Mouse (Mus musculus) liver, embryonic 14.5 days (tissue): ENCODE results near the gene Yeats4. TPM values are rescaled to one million over a fixed set of nuclear protein-coding genes. Genes with fewer than 3 reads are reported as not detected.

ENCODE experiments used
- ATAC-seq: fragments of 200-750 bp; cut with Nextera tagmentation; 2 replicates; pipeline ENCODE4 v1.8.0; 2017; ENCODE audit warnings: moderate number of reproducible peaks, mild to moderate bottlenecking, moderate library complexity; ENCODE audit not compliant: insufficient read depth
- DNase-seq, 3 experiments: peaks; one replicate each; pipeline ENCODE4 v3.0.0-alpha.2; 2012 to 2013; ENCODE audit warnings: low read depth in 3 of 3, low spot score in 3 of 3
- H3K27ac ChIP-seq: fragments of 300-500 bp; sonication (generic); 2 replicates; pipeline ENCODE4 v1.5.1; 2014; ENCODE audit warnings: moderate library complexity, mild to moderate bottlenecking, control low read depth, inconsistent platforms
- H3K27me3 ChIP-seq: fragments of 300-500 bp; sonication (generic); 2 replicates; pipeline ENCODE4 v1.6.1; 2014; ENCODE audit warnings: mild to moderate bottlenecking, low read length, moderate library complexity; ENCODE audit not compliant: control insufficient read depth, insufficient read depth
- H3K36me3 ChIP-seq: fragments of 300-500 bp; sonication (generic); replicated peaks from 2 replicates; pipeline ENCODE4 v1.6.1; 2014; ENCODE audit warnings: low read depth; ENCODE audit not compliant: control insufficient read depth, insufficient read depth
- H3K4me1 ChIP-seq, 2 experiments: fragments of 200-500 bp in 1 of 2; fragments of 300-500 bp in 1 of 2; sonication (generic) in 1 of 2; replicated peaks; 2 replicates each; pipeline ENCODE4 v1.6.1; 2012 to 2014; ENCODE audit warnings: antibody characterized with exemption in 1 of 2, inconsistent platforms in 1 of 2, low read length in 1 of 2; ENCODE audit not compliant: control insufficient read depth in 2 of 2, insufficient read depth in 2 of 2
- H3K4me2 ChIP-seq: fragments of 300-500 bp; sonication (generic); 2 replicates; pipeline ENCODE4 v1.6.1; 2014; ENCODE audit warnings: low read depth, mild to moderate bottlenecking, control low read depth, moderate library complexity
- H3K4me3 ChIP-seq, 2 experiments: fragments of 200-500 bp in 1 of 2; fragments of 300-500 bp in 1 of 2; sonication (generic) in 1 of 2; 2 replicates each; pipeline ENCODE4 v1.5.1; 2012 to 2014; ENCODE audit warnings: low read depth in 2 of 2, low read length in 2 of 2, mild to moderate bottlenecking in 2 of 2, control low read depth in 1 of 2, inconsistent platforms in 1 of 2, moderate library complexity in 1 of 2; ENCODE audit not compliant: insufficient read depth in 1 of 2
- H3K9ac ChIP-seq: fragments of 300-500 bp; sonication (generic); replicated peaks from 2 replicates; pipeline ENCODE4 v1.6.1; 2014; ENCODE audit warnings: mild to moderate bottlenecking, control low read depth, moderate library complexity
- H3K9me3 ChIP-seq: fragments of 300-500 bp; sonication (generic); 2 replicates; pipeline ENCODE4 v1.6.1; 2016; ENCODE audit warnings: low read length, mixed read lengths; ENCODE audit not compliant: control insufficient read depth
- CTCF ChIP-seq: IDR thresholded peaks from 2 replicates; pipeline ENCODE4 v1.5.1; 2016; ENCODE audit warnings: antibody characterized with exemption, low read depth, control low read depth
- EP300 ChIP-seq: IDR thresholded peaks from 2 replicates; pipeline ENCODE4 v1.6.1; 2016; ENCODE audit warnings: antibody characterized with exemption, low read depth
- WGBS: fragments of 180-500 bp; shearing (Covaris S2); extraction: QIAGEN DNeasy Blood & Tissue Kit; methylation state at CpG from one replicate; pipeline ENCODE4 v1.1.7; 2014; ENCODE audit not compliant: insufficient replicate concordance; 5-methylcytosine and 5-hydroxymethylcytosine counted together
- polyA plus RNA-seq, 2 experiments: library from polyadenylated mRNA; depleted of rRNA in 1 of 2; stranded (reverse) in 1 of 2; unstranded in 1 of 2; fragments of >200 nt; fragmentation: Nextera tagmentation in 1 of 2; extraction: Ambion mirVana in 1 of 2; gene quantifications; 2 replicates each; pipeline versions ENCODE4 v1.2.1 to v1.2.3; 2012 to 2014

Yeats4 gene
- polyA plus RNA-seq, 2 experiments, result 36.1 to 42.0 TPM

GRCm38 (mm10) chr10:117195748-117196147 is 28.6 kb downstream of the Yeats4 start:
- H3K9ac ChIP-seq, result no peak overlapping the region
- H3K9me3 ChIP-seq, result no peaks in the 10 kb centered on the region
- no peak for ATAC-seq
- no peaks in the 10 kb centered on the region for H3K27me3 ChIP-seq
- TF ChIP-seq EP300, result no peak
- no peak for TF ChIP-seq CTCF
- 68% methylated on average over 4 of the region's 4 CpGs for WGBS
- no peak overlapping the region for H3K27ac ChIP-seq
- H3K4me1 ChIP-seq, result no peaks in the 10 kb centered on the region; a peak in 1 of 4 replicates
- H3K4me3 ChIP-seq, result no peak overlapping the region
- no peaks in the 10 kb centered on the region for H3K36me3 ChIP-seq
- no peak for DNase-seq
- no peak overlapping the region for H3K4me2 ChIP-seq

GRCm38 (mm10) chr10:117195005-117195404 is 29.3 kb downstream of the Yeats4 start:
- TF ChIP-seq EP300 (no peak), CTCF (no peak)
- H3K4me3 ChIP-seq, result no peak overlapping the region
- no peaks in the 10 kb centered on the region; a peak in 1 of 4 replicates for H3K4me1 ChIP-seq
- H3K9me3 ChIP-seq, result no peaks in the 10 kb centered on the region
- H3K36me3 ChIP-seq, result no peaks in the 10 kb centered on the region
- WGBS, result 80% methylated on average over 12 of the region's 12 CpGs
- H3K9ac ChIP-seq, result no peak overlapping the region
- H3K4me2 ChIP-seq, result no peak overlapping the region
- H3K27ac ChIP-seq, result no peak overlapping the region
- ATAC-seq (no peak), DNase-seq (no peak)
- H3K27me3 ChIP-seq, result no peaks in the 10 kb centered on the region

- H3K9ac ChIP-seq, result no peak overlapping the region
- H3K27ac ChIP-seq, result no peak overlapping the region
- H3K4me2 ChIP-seq, result no peak overlapping the region
- no peaks in the 10 kb centered on the region for H3K27me3 ChIP-seq
- H3K36me3 ChIP-seq, result no peaks in the 10 kb centered on the region
- H3K4me1 ChIP-seq, result no peaks in the 10 kb centered on the region; a peak in 1 of 4 replicates
- WGBS, result 72% methylated on average over 5 of the region's 5 CpGs
- no peak overlapping the region for H3K4me3 ChIP-seq
- no peaks in the 10 kb centered on the region for H3K9me3 ChIP-seq
- ATAC-seq (no peak), DNase-seq (no peak)
- TF ChIP-seq CTCF, result no peak
- TF ChIP-seq EP300, result no peak
Observed at GRCm38 (mm10) chr10:117193364-117193763, 30.9 kb downstream of the Yeats4 start.

GRCm38 (mm10) chr10:117185399-117186089 is 38.8 kb downstream of the Yeats4 start:
- H3K27ac ChIP-seq, result no peak overlapping the region
- peaks cover 7 to 15% of the 10 kb centered on the region in 2 experiments for H3K4me1 ChIP-seq
- DNase-seq, result no peak
- H3K27me3 ChIP-seq, result no peaks in the 10 kb centered on the region
- 42% methylated on average over 9 of the region's 9 CpGs for WGBS
- ATAC-seq, result no peak
- no peak overlapping the region for H3K9ac ChIP-seq
- TF ChIP-seq CTCF (no peak), EP300 (no peak)
- H3K4me2 ChIP-seq, result no peak overlapping the region
- no peaks in the 10 kb centered on the region for H3K9me3 ChIP-seq
- no peak overlapping the region for H3K4me3 ChIP-seq
- no peaks in the 10 kb centered on the region for H3K36me3 ChIP-seq

- H3K4me1 ChIP-seq, result peaks cover 7 to 15% of the 10 kb centered on the region in 2 experiments
- DNase-seq (no peak), ATAC-seq (no peak)
- H3K27me3 ChIP-seq, result no peaks in the 10 kb centered on the region
- H3K4me3 ChIP-seq, result no peak overlapping the region
- no peak overlapping the region for H3K4me2 ChIP-seq
- H3K9ac ChIP-seq, result no peak overlapping the region
- H3K27ac ChIP-seq, result no peak overlapping the region
- no peaks in the 10 kb centered on the region for H3K36me3 ChIP-seq
- no peaks in the 10 kb centered on the region for H3K9me3 ChIP-seq
- TF ChIP-seq CTCF (no peak), EP300 (no peak)
- 25% methylated on average over 3 of the region's 3 CpGs for WGBS
Observed at GRCm38 (mm10) chr10:117181098-117181497, 43.2 kb downstream of the Yeats4 start.
